Mouse (Mus musculus): ENCODE measurements at regions not wholly inside any gene's neighbourhood (a gene's known extent, or its start where the extent isn't known, plus 50 kb on each side); places are given as distances from the start of the nearest gene placed in this dataset.

- no peak overlapping the region for H3K4me3 ChIP-seq (replicated peaks in 1 of 3; ENCODE audit: low read depth in 2 of 3, low read length in 2 of 3, poor library complexity in 1 of 3)
- H3K9me3 ChIP-seq (replicated peaks; ENCODE audit: low read length), result no peaks in the 10 kb centered on the region
- no peak overlapping the region for H3K9ac ChIP-seq (ENCODE audit: insufficient read depth, low read depth)
- no peaks in the 10 kb centered on the region for H3K36me3 ChIP-seq (replicated peaks in 1 of 2; ENCODE audit: control insufficient read depth in 1 of 2, insufficient read depth in 1 of 2, low read length in 1 of 2)
- no peak for DNase-seq (ENCODE audit: extremely low read depth)
- dilution Hi-C loops (cut with MboI; ENCODE audit: extremely low pct_ligation_motif_present, extremely low pct_unique_long_range_greater_than_20kb, low sequenced_read_pairs), result no loop called here
- H3K4me1 ChIP-seq (ENCODE audit: control insufficient read depth in 1 of 2, insufficient read depth in 2 of 2), result peaks cover 0 to 2% of the 10 kb centered on the region in 2 experiments; a peak in 1 of 4 replicates
- no peak overlapping the region for H3K27ac ChIP-seq (ENCODE audit: insufficient read depth, low read depth)
- H3K79me2 ChIP-seq (replicated peaks; ENCODE audit: control insufficient read depth, extremely low read depth, insufficient read depth, poor library complexity, severe bottlenecking), result no peaks in the 10 kb centered on the region
- in situ Hi-C loops (cut with MboI; ENCODE audit: low pct_ligation_motif_present, low pct_unique_long_range_greater_than_20kb, low sequenced_read_pairs), result no loop called here
- H3K27me3 ChIP-seq (replicated peaks), result no peaks in the 10 kb centered on the region
- no peak for TF ChIP-seq PAX5 (IDR thresholded peaks at IDR 0.05; ENCODE audit: low read length)
- no peak for TF ChIP-seq MAZ (IDR thresholded peaks at IDR 0.05; ENCODE audit: low read depth, low read length)
- no peak for TF ChIP-seq EP300 (IDR thresholded peaks at IDR 0.05; ENCODE audit: low read length)
- no peak for TF ChIP-seq ETS1 (conservative IDR thresholded peaks at IDR 0.05; ENCODE audit: low read depth, low read length)
- TF ChIP-seq ELF1 (IDR thresholded peaks at IDR 0.05; ENCODE audit: low read depth, low read length), result no peak
- TF ChIP-seq ZC3H11A (IDR thresholded peaks at IDR 0.05; ENCODE audit: low read depth, low read length), result no peak
- TF ChIP-seq JUN (IDR thresholded peaks at IDR 0.05; ENCODE audit: insufficient read depth, low read depth, low read length), result no peak
- H3K4me2 ChIP-seq (ENCODE audit: insufficient read depth, low read depth, poor library complexity, severe bottlenecking), result no peak overlapping the region
Measured at GRCm38 (mm10) chr4:88982457-88982856, 102.5 kb upstream of the Ifne start.

DNA sequence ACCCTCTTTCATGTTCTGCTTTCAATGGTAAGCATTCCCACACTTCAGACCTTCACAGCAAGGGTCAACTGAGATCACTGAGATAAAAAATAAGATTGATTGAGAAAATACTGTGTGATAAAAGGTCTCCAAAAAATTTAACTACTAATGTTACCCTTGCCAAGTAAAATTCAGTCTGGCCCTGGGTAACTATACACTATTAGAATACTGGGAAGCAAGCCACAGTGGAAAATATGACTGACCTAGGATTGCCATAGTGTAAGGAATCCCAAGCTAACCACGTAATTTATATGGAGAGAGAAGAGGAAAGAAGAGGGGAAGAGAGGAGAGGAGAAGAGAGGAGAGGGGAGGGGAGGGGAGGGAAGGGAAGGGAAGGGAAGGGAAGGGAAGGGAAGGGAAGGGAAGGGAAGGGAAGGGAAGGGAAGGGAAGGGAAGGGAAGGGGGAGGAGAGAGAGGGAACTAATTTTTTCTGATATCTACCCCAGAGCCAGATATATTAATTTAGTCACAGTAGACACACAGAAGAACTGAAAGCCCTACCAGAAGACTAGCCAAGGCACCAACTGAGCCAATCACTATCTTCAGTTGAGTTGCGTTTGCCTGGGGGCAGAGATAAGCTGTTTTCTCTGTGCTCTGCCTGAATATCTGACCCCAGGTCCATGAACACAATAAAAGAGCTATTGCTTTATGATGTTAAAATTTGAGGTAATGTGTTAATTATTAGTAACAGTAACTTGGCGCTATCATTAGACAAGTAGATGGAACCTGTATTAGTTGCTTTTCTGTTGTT lies 97.3 kb upstream of the Ifne start:
- H3K4me1 ChIP-seq (ENCODE audit: control insufficient read depth in 1 of 2, insufficient read depth in 2 of 2), result 0 out of 4 replicates have a peak, but pooled peaks cover 0 to 2% of the 10 kb centered on the region in 2 experiments
- no peaks in the 10 kb centered on the region for H3K27me3 ChIP-seq (replicated peaks)
- H3K9ac ChIP-seq (ENCODE audit: insufficient read depth, low read depth), result no peak overlapping the region
- dilution Hi-C loops (cut with MboI; ENCODE audit: extremely low pct_ligation_motif_present, extremely low pct_unique_long_range_greater_than_20kb, low sequenced_read_pairs), result no loop called here
- H3K36me3 ChIP-seq (replicated peaks in 1 of 2; ENCODE audit: control insufficient read depth in 1 of 2, insufficient read depth in 1 of 2, low read length in 1 of 2), result no peaks in the 10 kb centered on the region
- TF ChIP-seq EP300 (IDR thresholded peaks at IDR 0.05; ENCODE audit: low read length) (no peak), TCF12 (IDR thresholded peaks at IDR 0.05; ENCODE audit: low read depth, low read length) (no peak), CHD2 (IDR thresholded peaks at IDR 0.05; ENCODE audit: low read length) (no peak), JUND (conservative IDR thresholded peaks at IDR 0.05; ENCODE audit: low read depth, low read length) (no peak), KAT2A (IDR thresholded peaks at IDR 0.05; ENCODE audit: insufficient replicate concordance, low read length) (no peak), ELF1 (IDR thresholded peaks at IDR 0.05; ENCODE audit: low read depth, low read length) (no peak), E2F4 (IDR thresholded peaks at IDR 0.05; ENCODE audit: insufficient replicate concordance, low read depth, low read length) (no peak), MAFK (IDR thresholded peaks at IDR 0.05; ENCODE audit: insufficient replicate concordance, low read length) (no peak), ZNF384 (IDR thresholded peaks at IDR 0.05; ENCODE audit: low read depth, low read length) (no peak), SIN3A (IDR thresholded peaks at IDR 0.05; ENCODE audit: low read length) (no peak), JUN (IDR thresholded peaks at IDR 0.05; ENCODE audit: insufficient read depth, low read depth, low read length) (no peak), MAZ (IDR thresholded peaks at IDR 0.05; ENCODE audit: low read depth, low read length) (no peak), RAD21 (IDR thresholded peaks at IDR 0.05; ENCODE audit: low read depth, low read length) (no peak), IRF4 (IDR thresholded peaks at IDR 0.05; ENCODE audit: low read depth, low read length) (no peak), NELFE (IDR thresholded peaks at IDR 0.05; ENCODE audit: low read depth, low read length) (no peak)
- no peaks in the 10 kb centered on the region for H3K79me2 ChIP-seq (replicated peaks; ENCODE audit: control insufficient read depth, extremely low read depth, insufficient read depth, poor library complexity, severe bottlenecking)
- H3K4me2 ChIP-seq (ENCODE audit: insufficient read depth, low read depth, poor library complexity, severe bottlenecking), result no peak overlapping the region
- no peaks in the 10 kb centered on the region for H3K9me3 ChIP-seq (replicated peaks; ENCODE audit: low read length)
- in situ Hi-C loops (cut with MboI; ENCODE audit: low pct_ligation_motif_present, low pct_unique_long_range_greater_than_20kb, low sequenced_read_pairs), result no loop called here
- no peak overlapping the region for H3K4me3 ChIP-seq (replicated peaks in 1 of 3; ENCODE audit: low read depth in 2 of 3, low read length in 2 of 3, poor library complexity in 1 of 3)
- no peak overlapping the region for H3K27ac ChIP-seq (ENCODE audit: insufficient read depth, low read depth)
- DNase-seq (ENCODE audit: extremely low read depth), result no peak
